7 mouse cellular contexts compared by ENCODE assay signal in genomic region chr10:70097291-70097901, GRCm38 (mm10). TPM values are rescaled to one million over a fixed set of nuclear protein-coding genes. Genes with fewer than 3 reads are reported as not detected.
DNase-seq lines count a peak whose midpoint lies in the region; ATAC-seq lines count a peak whose summit lies in the region.

No protein-coding gene starts in this region.

- under 1% methylated on average over 56 of the region's 58 CpGs for WGBS in heart, embryonic 14.5 days
- 2% methylated on average over 57 of the region's 58 CpGs for WGBS in midbrain, embryonic 10.5 days

- H3K4me3 ChIP-seq in heart, embryonic 14.5 days (ENCODE audit: control insufficient read depth in 1 of 2, insufficient read depth in 1 of 2, low read depth in 1 of 2, low read length in 2 of 2): peak overlapping the region; percentile 99 to 100
- H3K4me3 ChIP-seq in midbrain, embryonic 10.5 days: peak overlapping the region; percentile 99

- peak; percentile 1 for ATAC-seq in CD4-positive, CD25-positive, alpha-beta regulatory T cell, adult 4 months
- ATAC-seq in heart, embryonic 14.5 days (ENCODE audit: insufficient number of reproducible peaks, insufficient read depth, low FRiP score, low read depth): peak; percentile 26; the same call in 1 of the 2 replicates

- peak overlapping the region; percentile 74 for H3K4me2 ChIP-seq in heart, embryonic 14.5 days (ENCODE audit: low read length)

- peaks cover 5% of the 10 kb centered on the region; the same call in 1 of the 2 replicates for H3K9me3 ChIP-seq in heart, embryonic 14.5 days (ENCODE audit: control insufficient read depth, low read length)
- peaks cover 11% of the 10 kb centered on the region for H3K9me3 ChIP-seq in midbrain, embryonic 10.5 days (replicated peaks)

- DNase-seq in 3T3-L1 (ENCODE audit: low read depth, low spot score): peak; percentile 20
- peak; percentile 40 for DNase-seq in embryo, embryonic 11 days
- peak; percentile 63 to 74 for DNase-seq in kidney, postnatal 4 days
- peak; percentile 66 for DNase-seq in midbrain, embryonic 10.5 days (ENCODE audit: low spot score)
- DNase-seq in spleen, postnatal 4 days (ENCODE audit: low spot score in 2 of 2): peak; percentile 45 to 81

- peak overlapping the region; percentile 90 to 93 for H3K27ac ChIP-seq in heart, embryonic 14.5 days (replicated peaks in 1 of 2; ENCODE audit: control insufficient read depth in 1 of 2, insufficient read depth in 1 of 2, low read depth in 2 of 2, low read length in 2 of 2)
- peak overlapping the region; percentile 97 for H3K27ac ChIP-seq in midbrain, embryonic 10.5 days (replicated peaks)

- peaks cover 13% of the 10 kb centered on the region; the same call in 1 of the 2 replicates for H3K36me3 ChIP-seq in heart, embryonic 14.5 days (ENCODE audit: control insufficient read depth, insufficient read depth, low read length)
- H3K36me3 ChIP-seq in midbrain, embryonic 10.5 days: peaks cover 20% of the 10 kb centered on the region

- peak overlapping the region; percentile 98 for H3K9ac ChIP-seq in heart, embryonic 14.5 days (ENCODE audit: low read length)

- no peaks in the 10 kb centered on the region for H3K27me3 ChIP-seq in heart, embryonic 14.5 days (ENCODE audit: control insufficient read depth, insufficient read depth, low read length)
- no peaks in the 10 kb centered on the region for H3K27me3 ChIP-seq in midbrain, embryonic 10.5 days (ENCODE audit: low read depth, poor library complexity, severe bottlenecking)

- peaks cover 20 to 41% of the 10 kb centered on the region in 2 experiments for H3K4me1 ChIP-seq in heart, embryonic 14.5 days (ENCODE audit: control insufficient read depth in 2 of 2, insufficient read depth in 2 of 2, low read length in 2 of 2)
- H3K4me1 ChIP-seq in midbrain, embryonic 10.5 days: peaks cover 51% of the 10 kb centered on the region

RNA-seq across cellular contexts. Expression of gene Ccdc6, which starts 0.5 kb away (rescaled TPM):
- 10 to 100 TPM; 28.7 to 30.9 TPM for polyA plus RNA-seq in CD4-positive, CD25-positive, alpha-beta regulatory T cell, adult 4 months (2017; shearing (Covaris generic))
- polyA plus RNA-seq in heart, embryonic 14.5 days (2014; fragmentation: Nextera tagmentation; extraction: Ambion mirVana): 22.9 and 24.8 TPM in 2 replicates
- polyA plus RNA-seq in midbrain, embryonic 10.5 days (2016; fragmentation: Nextera tagmentation; extraction: Ambion mirVana): 19.8 and 21.3 TPM in 2 replicates

Comparison
In these comparisons a context has a peak if more than half of its experiments do, and no peak if none do; other contexts are left out.
1. Peak in every context shown above with its lines: DNase-seq, ATAC-seq, H3K4me3 ChIP-seq and H3K27ac ChIP-seq.